8 mouse cellular contexts compared by ENCODE assay signal in the genomic region with DNA sequence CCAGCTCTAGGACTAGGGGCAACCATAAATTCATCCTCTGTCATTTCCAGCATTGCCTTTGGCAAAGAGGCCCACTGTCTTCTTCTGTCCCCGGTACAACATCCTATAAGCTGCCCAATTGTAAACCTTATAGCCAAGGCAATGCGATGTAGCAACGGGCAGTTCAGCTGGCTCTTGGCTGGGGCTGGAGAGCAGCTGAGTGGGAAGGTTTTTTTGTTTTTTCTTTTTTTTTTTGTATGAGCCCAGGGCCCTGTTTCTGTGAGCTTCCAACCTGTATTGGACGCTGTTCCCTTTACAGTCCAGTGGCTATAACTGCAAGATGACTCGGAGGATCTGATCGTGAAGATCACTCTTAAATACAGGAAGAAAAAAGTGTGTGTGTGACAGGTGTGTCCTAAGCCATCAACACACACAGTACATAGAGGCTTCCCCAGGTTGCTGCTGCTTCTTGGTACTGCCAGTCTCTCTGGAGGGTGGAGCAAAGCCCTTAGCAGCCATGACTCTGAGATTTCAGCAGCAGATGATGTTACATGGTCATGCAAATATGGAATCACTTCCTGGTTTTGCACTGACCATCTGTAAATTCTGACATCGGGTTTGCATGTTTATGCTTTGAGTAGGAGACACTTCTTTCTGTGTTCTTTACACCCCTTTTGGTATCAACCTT. TPM values are rescaled to one million over a fixed set of nuclear protein-coding genes. Genes with fewer than 3 reads are reported as not detected.
A peak's percentile ranks its signal among the peaks of the same experiment; 100 is the strongest.
DNase-seq lines count a peak whose midpoint lies in the region; ATAC-seq and TF ChIP-seq lines count a peak whose summit lies in the region.

No protein-coding gene starts in this region.

- TF ChIP-seq EP300 in ES-Bruce4 (IDR thresholded peaks at IDR 0.05; ENCODE audit: insufficient read depth, low read depth, low read length): no peak

- no peaks in the 10 kb centered on the region for H3K4me1 ChIP-seq in ES-Bruce4 (ENCODE audit: control insufficient read depth, insufficient read depth, low read length)
- 0 out of 2 replicates have a peak, but pooled peaks cover 2% of the 10 kb centered on the region for H3K4me1 ChIP-seq in hindbrain, embryonic 12.5 days

- peak overlapping the region; percentile 83 for H3K9ac ChIP-seq in ES-Bruce4 (ENCODE audit: low read depth, poor library complexity, severe bottlenecking)
- H3K9ac ChIP-seq in hindbrain, embryonic 12.5 days: peak overlapping the region; percentile 77

- no peaks in the 10 kb centered on the region for H3K9me3 ChIP-seq in ES-Bruce4 (replicated peaks; ENCODE audit: control insufficient read depth, insufficient read depth, low read length, poor library complexity, severe bottlenecking)
- H3K9me3 ChIP-seq in hindbrain, embryonic 12.5 days (replicated peaks): no peaks in the 10 kb centered on the region

- TF ChIP-seq POLR2A in ES-Bruce4 (IDR thresholded peaks at IDR 0.05; ENCODE audit: insufficient read depth, low read length): no peak

- H3K4me3 ChIP-seq in layer of hippocampus, adult 2 months: peak overlapping the region; percentile 82
- H3K4me3 ChIP-seq in ES-Bruce4 (ENCODE audit: low read depth, low read length): peak overlapping the region; percentile 68
- peak overlapping the region; percentile 70 for H3K4me3 ChIP-seq in hindbrain, embryonic 12.5 days

- no peaks in the 10 kb centered on the region for H3K27me3 ChIP-seq in ES-Bruce4 (ENCODE audit: control insufficient read depth, insufficient read depth, low read length, poor library complexity, severe bottlenecking)
- H3K27me3 ChIP-seq in hindbrain, embryonic 12.5 days: no peaks in the 10 kb centered on the region

- no peak for TF ChIP-seq CTCF in layer of hippocampus, adult 2 months (conservative IDR thresholded peaks at IDR 0.05)
- no peak for TF ChIP-seq CTCF in ES-Bruce4 (IDR thresholded peaks at IDR 0.05; ENCODE audit: low read depth, low read length)

- H3K27ac ChIP-seq in layer of hippocampus, adult 2 months: peak overlapping the region; percentile 99
- peak overlapping the region; percentile 35; the same call in 1 of the 2 replicates for H3K27ac ChIP-seq in ES-Bruce4 (ENCODE audit: insufficient read depth, low read length)
- peak overlapping the region; percentile 94 for H3K27ac ChIP-seq in hindbrain, embryonic 12.5 days

- no peak for DNase-seq in layer of hippocampus, adult 2 months (ENCODE audit: low spot score in 2 of 2)
- DNase-seq in layer of hippocampus, postnatal 14 days (ENCODE audit: low spot score in 2 of 2): no peak
- peak; percentile 59 for DNase-seq in cerebellum, adult 9-10 months
- DNase-seq in thymus, postnatal 0 days (ENCODE audit: low spot score): no peak

- ATAC-seq in hindbrain, embryonic 12.5 days (ENCODE audit: low FRiP score): peak; percentile 18
- peak; percentile 62 for ATAC-seq in megakaryocyte, adult 5-6 weeks (ENCODE audit: poor library complexity, severe bottlenecking)
- ATAC-seq in inflammation-experienced regulatory T-cells, adult 6 months: no peak

- WGBS in hindbrain, embryonic 12.5 days: 44% methylated on average over 7 of the region's 7 CpGs

- no peaks in the 10 kb centered on the region for H3K36me3 ChIP-seq in ES-Bruce4 (ENCODE audit: control insufficient read depth, insufficient read depth, low read length, poor library complexity, severe bottlenecking)
- H3K36me3 ChIP-seq in hindbrain, embryonic 12.5 days: no peaks in the 10 kb centered on the region

- H3K4me2 ChIP-seq in hindbrain, embryonic 12.5 days (replicated peaks): peak overlapping the region; percentile 52

RNA-seq across cellular contexts. Expression of gene Ncoa7, which starts 0.6 kb away (rescaled TPM):
- total RNA-seq in layer of hippocampus, adult 2 months (2021): 10 to 100 TPM; 98.8 to 99.0 TPM
- 100 to 1,000 TPM in 1 of 2 experiments, 10 to 100 TPM in 1; 92.7 to 102 TPM for total RNA-seq in layer of hippocampus, postnatal 14 days (2021)
- 11.4 and 11.7 TPM in 2 replicates for polyA plus RNA-seq in ES-Bruce4 (2011; ENCODE audit: insufficient read depth, insufficient read length, low read depth, missing spikeins)
- 8.6 and 11.3 TPM in 2 replicates for polyA plus RNA-seq in hindbrain, embryonic 12.5 days (2016; fragmentation: Nextera tagmentation; extraction: Ambion mirVana)
- 31.3 and 36.2 TPM in 2 replicates for total RNA-seq in megakaryocyte, adult 5-6 weeks (2015)
- total RNA-seq in megakaryocyte, adult 5-6 weeks (2017): 19.7 and 21.9 TPM in 2 replicates
- polyA plus RNA-seq in inflammation-experienced regulatory T-cells, adult 6 months (2017; shearing (Covaris generic)): 100 to 1,000 TPM in 1 of 3 experiments, 10 to 100 TPM in 2; 28.3 to 108 (median 83.7) TPM
- 10.1 and 16.4 TPM in 2 replicates for polyA plus RNA-seq in thymus, postnatal 0 days (2015; fragmentation: Nextera tagmentation; extraction: Ambion mirVana)

RNA-seq across cellular contexts. Expression of gene Hey2, which starts 38.9 kb away (rescaled TPM):
- 1 to 10 TPM; 5.4 to 7.4 TPM for total RNA-seq in layer of hippocampus, adult 2 months (2021)
- total RNA-seq in layer of hippocampus, postnatal 14 days (2021): 1 to 10 TPM; 5.5 to 6.9 TPM
- 0.97 and 1.6 TPM in 2 replicates for polyA plus RNA-seq in ES-Bruce4 (2011; ENCODE audit: insufficient read depth, insufficient read length, low read depth, missing spikeins)
- polyA plus RNA-seq in hindbrain, embryonic 12.5 days (2016; fragmentation: Nextera tagmentation; extraction: Ambion mirVana): 6.7 and 8.1 TPM in 2 replicates
- total RNA-seq in megakaryocyte, adult 5-6 weeks (2015): not detected in 2 replicates
- total RNA-seq in megakaryocyte, adult 5-6 weeks (2017): not detected in 2 replicates
- polyA plus RNA-seq in inflammation-experienced regulatory T-cells, adult 6 months (2017; shearing (Covaris generic)): under 1 TPM in 1 of 3 experiments, not detected in 2; 0.26 TPM
- 0.51 and 0.82 TPM in 2 replicates for polyA plus RNA-seq in thymus, postnatal 0 days (2015; fragmentation: Nextera tagmentation; extraction: Ambion mirVana)

Comparison
In these comparisons a context has a peak if more than half of its experiments do, and no peak if none do; other contexts are left out.
1. H3K27ac ChIP-seq: peak in every context shown above with its lines; median percentile 99 in layer of hippocampus, adult 2 months; 94 in hindbrain, embryonic 12.5 days; 35 in ES-Bruce4.